Mouse (Mus musculus) limb, embryonic 12.5 days (tissue): Measurements from ENCODE around the gene Txndc8. TPM values are rescaled to one million over a fixed set of nuclear protein-coding genes. Genes with fewer than 3 reads are reported as not detected.

ENCODE experiments used
- ATAC-seq: fragments of 200-750 bp; cut with Nextera tagmentation; 2 replicates; pipeline ENCODE4 v1.8.0; 2017; ENCODE audit warnings: low read depth, moderate TSS enrichment; ENCODE audit not compliant: insufficient number of reproducible peaks, insufficient read depth, low FRiP score, low TSS enrichment
- H3K27ac ChIP-seq: fragments of 300-500 bp; sonication (generic); 2 replicates; pipeline ENCODE4 v1.5.1; 2016; ENCODE audit warnings: mild to moderate bottlenecking, moderate library complexity
- H3K27me3 ChIP-seq: fragments of 300-500 bp; sonication (generic); 2 replicates; pipeline ENCODE4 v1.6.1; 2016; ENCODE audit warnings: mild to moderate bottlenecking, moderate library complexity
- H3K36me3 ChIP-seq: fragments of 300-500 bp; sonication (generic); 2 replicates; pipeline ENCODE4 v1.6.1; 2016; ENCODE audit warnings: mild to moderate bottlenecking, moderate library complexity
- H3K4me1 ChIP-seq: fragments of 300-500 bp; sonication (generic); replicated peaks from 2 replicates; pipeline ENCODE4 v1.6.1; 2016
- H3K4me2 ChIP-seq: fragments of 300-500 bp; sonication (generic); 2 replicates; pipeline ENCODE4 v1.6.1; 2016; ENCODE audit warnings: mild to moderate bottlenecking, moderate library complexity
- H3K4me3 ChIP-seq: fragments of 300-500 bp; sonication (generic); replicated peaks from 2 replicates; pipeline ENCODE4 v1.5.1; 2016; ENCODE audit warnings: mild to moderate bottlenecking
- H3K9ac ChIP-seq: fragments of 300-500 bp; sonication (generic); replicated peaks from 2 replicates; pipeline ENCODE4 v1.6.1; 2016; ENCODE audit warnings: mild to moderate bottlenecking, moderate library complexity
- H3K9me3 ChIP-seq: fragments of 300-500 bp; sonication (generic); 2 replicates; pipeline ENCODE4 v1.6.1; 2016; ENCODE audit warnings: mild to moderate bottlenecking, moderate library complexity
- WGBS: fragments of 180-500 bp; shearing (Covaris S2); methylation state at CpG from one replicate; pipeline ENCODE4 v1.1.7; 2016; 5-methylcytosine and 5-hydroxymethylcytosine counted together
- polyA plus RNA-seq: library from polyadenylated mRNA; unstranded; fragments of >200 nt; fragmentation: Nextera tagmentation; extraction: Ambion mirVana; gene quantifications from 2 replicates; pipeline ENCODE4 v1.2.1, GENCODE M21; 2016

Txndc8 gene
- polyA plus RNA-seq, 1 experiment from 2014 or later, result not detected

- ATAC-seq, result no peak
- no peak overlapping the region for H3K4me3 ChIP-seq
- H3K36me3 ChIP-seq, result no peaks in the 10 kb centered on the region
- H3K27ac ChIP-seq, result no peak overlapping the region
- H3K27me3 ChIP-seq, result no peaks in the 10 kb centered on the region
- no peak overlapping the region for H3K4me2 ChIP-seq
- H3K9me3 ChIP-seq, result no peaks in the 10 kb centered on the region
- 84% methylated on average over 1 of the region's 1 CpGs for WGBS
- no peak overlapping the region for H3K9ac ChIP-seq
- H3K4me1 ChIP-seq, result no peaks in the 10 kb centered on the region
Observed at GRCm38 (mm10) chr4:57991425-57991824, 17.5 kb downstream of the Txndc8 start.

GRCm38 (mm10) chr4:57974400-57975117 is 34.4 kb downstream of the Txndc8 start:
- Histone ChIP-seq H3K4me1 (no peaks in the 10 kb centered on the region), H3K27me3 (no peaks in the 10 kb centered on the region), H3K9ac (no peak overlapping the region), H3K27ac (no peak overlapping the region), H3K4me2 (no peak overlapping the region), H3K4me3 (no peak overlapping the region), H3K36me3 (no peaks in the 10 kb centered on the region), H3K9me3 (no peaks in the 10 kb centered on the region)
- no peak for ATAC-seq
- WGBS, result 94% methylated on average over 6 of the region's 6 CpGs

GRCm38 (mm10) chr4:57973592-57974268 is 35.2 kb downstream of the Txndc8 start:
- H3K9me3 ChIP-seq, result no peaks in the 10 kb centered on the region
- WGBS, result 80% methylated on average over 6 of the region's 6 CpGs
- no peak overlapping the region for H3K4me3 ChIP-seq
- H3K27ac ChIP-seq, result no peak overlapping the region
- no peak overlapping the region for H3K4me2 ChIP-seq
- H3K9ac ChIP-seq, result no peak overlapping the region
- no peaks in the 10 kb centered on the region for H3K36me3 ChIP-seq
- no peaks in the 10 kb centered on the region for H3K4me1 ChIP-seq
- no peak for ATAC-seq
- no peaks in the 10 kb centered on the region for H3K27me3 ChIP-seq

- H3K4me3 ChIP-seq, result no peak overlapping the region
- ATAC-seq, result no peak
Observed at GRCm38 (mm10) chr4:57970285-57970684, 38.6 kb downstream of the Txndc8 start.

GRCm38 (mm10) chr4:57967195-57967594 is 41.7 kb downstream of the Txndc8 start:
- no peak overlapping the region for H3K4me3 ChIP-seq
- WGBS, result 76% methylated on average over 3 of the region's 3 CpGs
- H3K27ac ChIP-seq, result no peak overlapping the region
- no peak overlapping the region for H3K9ac ChIP-seq
- no peaks in the 10 kb centered on the region for H3K27me3 ChIP-seq
- H3K36me3 ChIP-seq, result no peaks in the 10 kb centered on the region
- H3K4me2 ChIP-seq, result no peak overlapping the region
- no peaks in the 10 kb centered on the region for H3K9me3 ChIP-seq
- ATAC-seq, result no peak
- no peaks in the 10 kb centered on the region for H3K4me1 ChIP-seq

More at GRCm38 (mm10) chr4:57970285-57970684, 38.6 kb downstream of the Txndc8 start:
- no peak overlapping the region for H3K27ac ChIP-seq
- H3K9ac ChIP-seq, result no peak overlapping the region
- H3K27me3 ChIP-seq, result no peaks in the 10 kb centered on the region
- H3K36me3 ChIP-seq, result no peaks in the 10 kb centered on the region
- H3K4me1 ChIP-seq, result no peaks in the 10 kb centered on the region
- no peaks in the 10 kb centered on the region for H3K9me3 ChIP-seq
- H3K4me2 ChIP-seq, result no peak overlapping the region

GRCm38 (mm10) chr4:57965516-57965915 is 43.4 kb downstream of the Txndc8 start:
- Histone ChIP-seq H3K4me3 (no peak overlapping the region), H3K9ac (no peak overlapping the region), H3K4me1 (no peaks in the 10 kb centered on the region), H3K4me2 (no peak overlapping the region), H3K27ac (no peak overlapping the region), H3K9me3 (no peaks in the 10 kb centered on the region), H3K36me3 (no peaks in the 10 kb centered on the region), H3K27me3 (no peaks in the 10 kb centered on the region)
- WGBS, result 89% methylated on average over 4 of the region's 4 CpGs
- ATAC-seq, result no peak

- Histone ChIP-seq H3K4me2 (no peak overlapping the region), H3K27me3 (no peaks in the 10 kb centered on the region), H3K9ac (no peak overlapping the region), H3K4me3 (no peak overlapping the region), H3K4me1 (no peaks in the 10 kb centered on the region), H3K9me3 (no peaks in the 10 kb centered on the region), H3K27ac (no peak overlapping the region), H3K36me3 (no peaks in the 10 kb centered on the region)
- ATAC-seq, result no peak
- 77% methylated on average over 1 of the region's 1 CpGs for WGBS
Observed at GRCm38 (mm10) chr4:57964143-57964542, 44.8 kb downstream of the Txndc8 start.

- no peak for ATAC-seq
- WGBS, result 83% methylated on average over 8 of the region's 8 CpGs
- no peak overlapping the region for H3K4me3 ChIP-seq
Observed at GRCm38 (mm10) chr4:57959056-57959455, 49.9 kb downstream of the Txndc8 start.

GRCm38 (mm10) chr4:57958098-57958497 is 50.8 kb downstream of the Txndc8 start:
- ATAC-seq, result no peak
- H3K4me2 ChIP-seq, result no peak overlapping the region
- H3K27ac ChIP-seq, result no peak overlapping the region
- no peaks in the 10 kb centered on the region for H3K9me3 ChIP-seq
- 36% methylated on average over 9 of the region's 9 CpGs for WGBS
- no peak overlapping the region for H3K4me3 ChIP-seq
- no peaks in the 10 kb centered on the region for H3K27me3 ChIP-seq
- H3K4me1 ChIP-seq, result peaks cover 36% of the 10 kb centered on the region
- H3K9ac ChIP-seq, result no peak overlapping the region
- H3K36me3 ChIP-seq, result no peaks in the 10 kb centered on the region

More at GRCm38 (mm10) chr4:57959056-57959455, 49.9 kb downstream of the Txndc8 start:
- Histone ChIP-seq H3K9ac (no peak overlapping the region), H3K27ac (no peak overlapping the region), H3K27me3 (no peaks in the 10 kb centered on the region), H3K4me2 (no peak overlapping the region), H3K9me3 (no peaks in the 10 kb centered on the region), H3K4me1 (peaks cover 31% of the 10 kb centered on the region), H3K36me3 (no peaks in the 10 kb centered on the region)

GRCm38 (mm10) chr4:57957200-57958085 is 51.5 kb downstream of the Txndc8 start:
- Histone ChIP-seq H3K4me1 (peaks cover 36% of the 10 kb centered on the region), H3K9ac (peak overlapping the region; percentile 56; the same call in 1 of the 2 replicates), H3K36me3 (peaks cover 2% of the 10 kb centered on the region; the same call in 1 of the 2 replicates), H3K27ac (peak overlapping the region; percentile 93; the same call in 1 of the 2 replicates), H3K4me3 (peak overlapping the region; percentile 77), H3K27me3 (no peaks in the 10 kb centered on the region), H3K9me3 (no peaks in the 10 kb centered on the region), H3K4me2 (peak overlapping the region; percentile 76)
- 41% methylated on average over 11 of the region's 11 CpGs for WGBS
- no peak for ATAC-seq
